Mouse (Mus musculus): ENCODE results near the gene Gm10100.
"Not testable (repeated sequence)": the region's sequence is repeated elsewhere in the genome, so short reads cannot be mapped to it uniquely, and the experiment has no call there.

Gene Gm10100

GRCm38 (mm10) chr10:77752312-77752711 lies 26.0 kb downstream of the Gm10100 start:
- DNase-seq (ENCODE audit: low spot score in 2 of 2): not testable (repeated sequence)

- no peak for DNase-seq (ENCODE audit: low spot score in 2 of 2)
Observed at GRCm38 (mm10) chr10:77753448-77753847, 27.2 kb downstream of the Gm10100 start.

GRCm38 (mm10) chr10:77759582-77759981 lies 33.3 kb downstream of the Gm10100 start, which contains the start of gene Gm3233:
Gene Gm3233, minus strand, starts transcription at chr10:77759682.
- DNase-seq (ENCODE audit: low spot score in 2 of 2): not testable (repeated sequence)

GRCm38 (mm10) chr10:77769727-77770126 lies 43.4 kb downstream of the Gm10100 start:
- no peak for DNase-seq (ENCODE audit: low spot score in 2 of 2)

- not testable (repeated sequence) for DNase-seq (ENCODE audit: low spot score in 2 of 2)
Observed at GRCm38 (mm10) chr10:77771225-77771624, 44.9 kb downstream of the Gm10100 start, which contains the start of gene Gm3238. Gene Gm3238, minus strand, starts transcription at chr10:77771325.

GRCm38 (mm10) chr10:77772142-77772541 lies 45.9 kb downstream of the Gm10100 start:
- DNase-seq (ENCODE audit: low spot score in 2 of 2): not testable (repeated sequence)

All from spleen, postnatal 4 days (tissue).